ENCODE assay signal across 8 mouse cellular contexts in the genomic region with DNA sequence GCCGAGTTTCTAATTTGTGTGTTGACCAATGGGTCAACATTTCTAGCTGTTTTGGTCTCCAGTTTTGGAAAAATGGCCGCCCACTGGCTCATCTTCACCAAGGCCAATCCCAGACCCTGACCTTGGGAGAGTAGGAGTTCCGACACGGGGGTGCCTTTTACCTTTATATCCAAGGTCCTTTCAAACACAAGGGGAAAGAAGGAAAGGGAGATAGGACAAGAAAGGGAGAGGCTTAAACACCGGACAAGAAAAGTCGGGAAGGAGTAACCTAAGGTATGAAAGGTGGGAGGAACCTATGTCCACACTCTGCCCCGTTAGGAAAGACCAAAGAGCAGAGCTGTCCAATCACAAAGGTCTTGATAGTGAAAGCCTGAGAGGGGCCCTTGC. TPM values are rescaled to one million over a fixed set of nuclear protein-coding genes. Genes with fewer than 3 reads are reported as not detected.
DNase-seq lines count a peak whose midpoint lies in the region; ATAC-seq and TF ChIP-seq lines count a peak whose summit lies in the region.

No protein-coding gene starts in this region.

- no peak for TF ChIP-seq POLR2A in liver, adult 2 months (IDR thresholded peaks at IDR 0.05; ENCODE audit: extremely low read depth, insufficient read depth, low read length)

- ATAC-seq in heart, embryonic 14.5 days (ENCODE audit: insufficient number of reproducible peaks, insufficient read depth, low FRiP score, low read depth), result no peak
- no peak for ATAC-seq in stomach, embryonic 15.5 days (ENCODE audit: insufficient read depth, low FRiP score, low read depth)

- no peaks in the 10 kb centered on the region for H3K27me3 ChIP-seq in heart, embryonic 14.5 days (ENCODE audit: control insufficient read depth, insufficient read depth, low read length)
- H3K27me3 ChIP-seq in liver, adult 2 months (ENCODE audit: control insufficient read depth, insufficient read depth, low read length), result no peaks in the 10 kb centered on the region
- no peaks in the 10 kb centered on the region for H3K27me3 ChIP-seq in stomach, embryonic 15.5 days (replicated peaks)

- peak overlapping the region; percentile 93 for H3K9ac ChIP-seq in heart, embryonic 14.5 days (ENCODE audit: low read length)
- H3K9ac ChIP-seq in liver, adult 2 months (ENCODE audit: low read depth, low read length), result peak overlapping the region; percentile 47
- H3K9ac ChIP-seq in stomach, embryonic 15.5 days, result no peak overlapping the region

- H3K4me2 ChIP-seq in heart, embryonic 14.5 days (ENCODE audit: low read length), result peak overlapping the region; percentile 83
- H3K4me2 ChIP-seq in stomach, embryonic 15.5 days, result peak overlapping the region; percentile 77

- H3K36me3 ChIP-seq in heart, embryonic 14.5 days (ENCODE audit: control insufficient read depth, insufficient read depth, low read length), result peaks cover 42% of the 10 kb centered on the region
- H3K36me3 ChIP-seq in liver, adult 2 months (ENCODE audit: control insufficient read depth, insufficient read depth, low read length), result no peaks in the 10 kb centered on the region; the same call in 1 of the 2 replicates
- peaks cover 9% of the 10 kb centered on the region for H3K36me3 ChIP-seq in stomach, embryonic 15.5 days

- DNase-seq in embryo, embryonic 11 days, result peak; percentile 48
- no peak for DNase-seq in embryo, embryonic 10.5 days (ENCODE audit: low spot score)
- DNase-seq in ES-CJ7 (ENCODE audit: low read depth, low spot score), result peak; percentile 63
- DNase-seq in liver, adult 2 months (ENCODE audit: extremely low read depth, low read depth, low spot score), result peak; percentile 47
- DNase-seq in left cerebral cortex, postnatal 36 days (ENCODE audit: low spot score in 2 of 2), result no peak
- no peak for DNase-seq in gastrocnemius, postnatal 14 days

- H3K79me2 ChIP-seq in liver, adult 2 months (ENCODE audit: control insufficient read depth, insufficient read depth, low read length), result peaks cover 4% of the 10 kb centered on the region; the same call in 1 of the 2 replicates

- H3K9me3 ChIP-seq in heart, embryonic 14.5 days (ENCODE audit: control insufficient read depth, low read length), result no peaks in the 10 kb centered on the region
- no peaks in the 10 kb centered on the region for H3K9me3 ChIP-seq in stomach, embryonic 15.5 days

- WGBS in heart, embryonic 14.5 days, result 18% methylated on average over 7 of the region's 7 CpGs
- 16% methylated on average over 7 of the region's 7 CpGs for WGBS in liver, adult 2 months
- WGBS in stomach, embryonic 15.5 days, result 16% methylated on average over 7 of the region's 7 CpGs

- peaks cover 8 to 22% of the 10 kb centered on the region in 2 experiments for H3K4me1 ChIP-seq in heart, embryonic 14.5 days (ENCODE audit: control insufficient read depth in 2 of 2, insufficient read depth in 2 of 2, low read length in 2 of 2)
- peaks cover 38% of the 10 kb centered on the region for H3K4me1 ChIP-seq in liver, adult 2 months (ENCODE audit: control insufficient read depth, insufficient read depth, low read length)
- H3K4me1 ChIP-seq in stomach, embryonic 15.5 days, result peaks cover 12% of the 10 kb centered on the region

- peak overlapping the region; percentile 40 to 99 for H3K27ac ChIP-seq in heart, embryonic 14.5 days (replicated peaks in 1 of 2; ENCODE audit: control insufficient read depth in 1 of 2, insufficient read depth in 1 of 2, low read depth in 2 of 2, low read length in 2 of 2)
- H3K27ac ChIP-seq in liver, adult 2 months (replicated peaks; ENCODE audit: insufficient read depth, low read depth, low read length), result peak overlapping the region; percentile 88
- H3K27ac ChIP-seq in stomach, embryonic 15.5 days, result peak overlapping the region; percentile 97

- intact Hi-C loops in left cerebral cortex, postnatal 36 days (cut with DNase I), result loop anchor here (2.0 to 5.0 kb wide), 2 partner anchors 14 to 122 kb away; a partner anchor contains a TSS
- intact Hi-C loops in gastrocnemius, postnatal 14 days (cut with DNase I; ENCODE audit: low total_unique reads), result no loop called here

- H3K4me3 ChIP-seq in heart, embryonic 14.5 days (ENCODE audit: control insufficient read depth in 1 of 2, insufficient read depth in 1 of 2, low read depth in 1 of 2, low read length in 2 of 2), result peak overlapping the region; percentile 71 to 80; a peak in 3 of 4 replicates
- no peak overlapping the region for H3K4me3 ChIP-seq in liver, adult 2 months (ENCODE audit: insufficient read depth, low read depth, low read length)
- H3K4me3 ChIP-seq in stomach, embryonic 15.5 days (replicated peaks), result peak overlapping the region; percentile 68

- TF ChIP-seq CTCF in liver, adult 2 months (IDR thresholded peaks at IDR 0.05; ENCODE audit: low read depth, low read length), result no peak

RNA-seq across cellular contexts. Expression of a gene that starts 0.5 kb away (rescaled TPM):
- polyA plus RNA-seq in heart, embryonic 14.5 days (2014; fragmentation: Nextera tagmentation; extraction: Ambion mirVana), result 94.3 and 95.5 TPM in 2 replicates
- total RNA-seq in liver, adult 2 months (2014; rRNA removed), result 12.9 and 16.5 TPM in 2 replicates
- 59.0 and 68.1 TPM in 2 replicates for polyA plus RNA-seq in liver, adult 2 months (2012; rRNA removed)
- polyA plus RNA-seq in stomach, embryonic 15.5 days (2015; fragmentation: Nextera tagmentation; extraction: Ambion mirVana), result 115 and 118 TPM in 2 replicates
- total RNA-seq in left cerebral cortex, postnatal 36 days (2021), result 1 to 10 TPM; 6.0 to 7.3 TPM
- total RNA-seq in gastrocnemius, postnatal 14 days (2021), result 10 to 100 TPM; 30.1 to 31.9 TPM

RNA-seq across cellular contexts. Expression of a gene that starts 14.3 kb away (rescaled TPM):
- polyA plus RNA-seq in heart, embryonic 14.5 days (2014; fragmentation: Nextera tagmentation; extraction: Ambion mirVana), result 12.3 and 14.3 TPM in 2 replicates
- total RNA-seq in liver, adult 2 months (2014; rRNA removed), result 26.1 and 28.1 TPM in 2 replicates
- polyA plus RNA-seq in liver, adult 2 months (2012; rRNA removed), result 57.0 and 60.9 TPM in 2 replicates
- polyA plus RNA-seq in stomach, embryonic 15.5 days (2015; fragmentation: Nextera tagmentation; extraction: Ambion mirVana), result 15.7 and 16.0 TPM in 2 replicates
- 10 to 100 TPM; 77.1 to 84.0 TPM for total RNA-seq in left cerebral cortex, postnatal 36 days (2021)
- total RNA-seq in gastrocnemius, postnatal 14 days (2021), result 10 to 100 TPM; 11.4 to 11.9 TPM

RNA-seq across cellular contexts. Expression of a gene that starts 26.4 kb away (rescaled TPM):
- not detected in 2 replicates for polyA plus RNA-seq in heart, embryonic 14.5 days (2014; fragmentation: Nextera tagmentation; extraction: Ambion mirVana)
- total RNA-seq in liver, adult 2 months (2014; rRNA removed), result not detected in 2 replicates
- not detected in 2 replicates for polyA plus RNA-seq in liver, adult 2 months (2012; rRNA removed)
- polyA plus RNA-seq in stomach, embryonic 15.5 days (2015; fragmentation: Nextera tagmentation; extraction: Ambion mirVana), result 0.58 TPM in 1 of 2 replicates, not detected in the other
- total RNA-seq in left cerebral cortex, postnatal 36 days (2021), result 1 to 10 TPM in 1 of 2 experiments, not detected in 1; 1.8 TPM
- total RNA-seq in gastrocnemius, postnatal 14 days (2021), result not detected

RNA-seq across cellular contexts. Expression of a gene that starts 32.1 kb away (rescaled TPM):
- not detected in 2 replicates for polyA plus RNA-seq in heart, embryonic 14.5 days (2014; fragmentation: Nextera tagmentation; extraction: Ambion mirVana)
- total RNA-seq in liver, adult 2 months (2014; rRNA removed), result not detected in 2 replicates
- not detected in 2 replicates for polyA plus RNA-seq in liver, adult 2 months (2012; rRNA removed)
- 0.35 and 1.6 TPM in 2 replicates for polyA plus RNA-seq in stomach, embryonic 15.5 days (2015; fragmentation: Nextera tagmentation; extraction: Ambion mirVana)
- total RNA-seq in left cerebral cortex, postnatal 36 days (2021), result 1 to 10 TPM; 2.6 to 2.7 TPM
- total RNA-seq in gastrocnemius, postnatal 14 days (2021), result not detected

RNA-seq across cellular contexts. Expression of a gene that starts 38.1 kb away (rescaled TPM):
- polyA plus RNA-seq in heart, embryonic 14.5 days (2014; fragmentation: Nextera tagmentation; extraction: Ambion mirVana), result not detected in 2 replicates
- total RNA-seq in liver, adult 2 months (2014; rRNA removed), result 0.34 and 0.74 TPM in 2 replicates
- 0.11 and 2.0 TPM in 2 replicates for polyA plus RNA-seq in liver, adult 2 months (2012; rRNA removed)
- 1.8 and 4.1 TPM in 2 replicates for polyA plus RNA-seq in stomach, embryonic 15.5 days (2015; fragmentation: Nextera tagmentation; extraction: Ambion mirVana)
- 1 to 10 TPM in 1 of 2 experiments, not detected in 1; 1.8 TPM for total RNA-seq in left cerebral cortex, postnatal 36 days (2021)
- not detected for total RNA-seq in gastrocnemius, postnatal 14 days (2021)

Comparison
In these comparisons a context has a peak if more than half of its experiments do, and no peak if none do; other contexts are left out.
1. DNase-seq: peak in embryo, embryonic 11 days (single experiment), ES-CJ7 (single experiment) and liver, adult 2 months (single experiment); none in embryo, embryonic 10.5 days (single experiment), left cerebral cortex, postnatal 36 days (0 of 2) and gastrocnemius, postnatal 14 days (single experiment).
2. Peak in every context shown above with its lines, with median percentiles within 50 percentile points of each other: H3K27ac ChIP-seq.